27 mouse cellular contexts compared by ENCODE assay signal in genomic region chr9:76315096-76315495, GRCm38 (mm10). TPM values are rescaled to one million over a fixed set of nuclear protein-coding genes. Genes with fewer than 3 reads are reported as not detected.
"Had no signal": no experiment of that assay in that cellular context is flagged by ENCODE, and none has a peak within 500 bp of the region (broad histone marks: within the 10 kb centered on the region; RNA-seq: fewer than 3 reads in every experiment).

No protein-coding gene starts in this region.

- DNase-seq: cerebellum, adult 9-11 months; cerebellum, postnatal 10 days; cerebellum, postnatal 14 days; cerebellum, postnatal 25 days; cerebellum, postnatal 36 days; embryo, embryonic 11 days; forebrain, postnatal 0 days; gastrocnemius, adult 2 months; gastrocnemius, postnatal 10 days; gastrocnemius, postnatal 14 days; gastrocnemius, postnatal 25 days; gastrocnemius, postnatal 36 days; heart, adult 11 months; heart, adult 18-20 months; heart, adult 2 months had no signal

- ATAC-seq: forebrain, embryonic 13.5 days; forebrain, embryonic 14.5 days; forebrain, embryonic 15.5 days; forebrain, embryonic 16.5 days; forebrain, postnatal 0 days had no signal

RNA-seq across cellular contexts. Expression of gene Hcrtr2, which starts 8.6 kb away (rescaled TPM):
- total RNA-seq: common myeloid progenitor, adult 5-6 weeks; gastrocnemius, adult 18-20 months; gastrocnemius, adult 2 months; gastrocnemius, adult 8-10 months; gastrocnemius, postnatal 10 days; gastrocnemius, postnatal 14 days; gastrocnemius, postnatal 25 days; gastrocnemius, postnatal 36 days; gastrocnemius, postnatal 4 days; granulocyte monocyte progenitor cell, adult 5-6 weeks; heart, adult 18-20 months; heart, adult 2 months; heart, adult 8-10 months had no signal
- polyA plus RNA-seq: erythroblast, embryonic 14.5 days; gonadal fat pad, adult 2 months; heart, adult 2 months had no signal
